Mouse (Mus musculus) fat pad, adult 2 months (tissue): Measurements from ENCODE around the gene Zfp593.

ENCODE experiments used
- DNase-seq: peaks from one replicate; pipeline ENCODE4 v3.0.0-alpha.2; 2011; ENCODE audit warnings: low read depth, low spot score; ENCODE audit errors: extremely low read depth

The Zfp593 gene

DNA sequence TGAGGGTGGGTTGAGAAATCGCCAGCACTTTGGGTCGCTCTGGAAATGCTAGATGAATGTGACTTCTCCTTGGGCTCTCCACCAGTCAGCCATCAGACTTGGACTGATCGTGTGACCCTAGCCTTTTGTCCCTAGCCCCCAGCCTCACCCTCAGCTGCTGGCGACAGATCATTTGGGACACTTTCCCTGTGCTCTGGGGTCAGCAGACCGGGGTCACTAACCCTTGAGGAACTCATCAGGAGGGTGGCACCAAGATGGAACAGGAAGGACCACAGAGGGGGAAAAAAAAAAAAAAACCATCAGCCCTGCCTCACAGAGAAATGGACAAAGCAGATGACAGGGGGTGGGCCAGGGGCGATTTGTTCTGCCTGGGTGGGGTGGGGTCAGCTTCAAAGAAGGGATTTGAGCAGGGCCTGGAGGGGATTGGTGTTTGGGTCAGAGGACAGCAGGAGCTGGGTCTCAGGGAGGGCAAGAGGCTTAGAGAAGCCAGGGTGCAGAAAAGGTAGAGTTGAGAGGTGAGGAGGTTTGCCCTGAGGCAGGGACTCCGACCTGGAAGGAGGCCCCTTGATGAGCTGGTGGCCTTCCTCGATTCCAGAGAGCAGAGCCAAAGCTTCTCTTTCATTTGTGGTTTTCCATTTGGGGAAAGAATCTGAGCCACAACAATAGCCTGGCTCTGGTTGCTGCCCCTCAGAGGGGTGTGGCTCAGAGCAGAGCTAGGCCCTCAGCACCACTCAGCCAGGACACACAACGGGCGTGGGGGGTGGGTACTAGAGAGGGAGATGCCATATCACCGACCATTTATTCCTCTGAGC lies 12.0 kb upstream of the Zfp593 start:
- DNase-seq = no peak

DNA sequence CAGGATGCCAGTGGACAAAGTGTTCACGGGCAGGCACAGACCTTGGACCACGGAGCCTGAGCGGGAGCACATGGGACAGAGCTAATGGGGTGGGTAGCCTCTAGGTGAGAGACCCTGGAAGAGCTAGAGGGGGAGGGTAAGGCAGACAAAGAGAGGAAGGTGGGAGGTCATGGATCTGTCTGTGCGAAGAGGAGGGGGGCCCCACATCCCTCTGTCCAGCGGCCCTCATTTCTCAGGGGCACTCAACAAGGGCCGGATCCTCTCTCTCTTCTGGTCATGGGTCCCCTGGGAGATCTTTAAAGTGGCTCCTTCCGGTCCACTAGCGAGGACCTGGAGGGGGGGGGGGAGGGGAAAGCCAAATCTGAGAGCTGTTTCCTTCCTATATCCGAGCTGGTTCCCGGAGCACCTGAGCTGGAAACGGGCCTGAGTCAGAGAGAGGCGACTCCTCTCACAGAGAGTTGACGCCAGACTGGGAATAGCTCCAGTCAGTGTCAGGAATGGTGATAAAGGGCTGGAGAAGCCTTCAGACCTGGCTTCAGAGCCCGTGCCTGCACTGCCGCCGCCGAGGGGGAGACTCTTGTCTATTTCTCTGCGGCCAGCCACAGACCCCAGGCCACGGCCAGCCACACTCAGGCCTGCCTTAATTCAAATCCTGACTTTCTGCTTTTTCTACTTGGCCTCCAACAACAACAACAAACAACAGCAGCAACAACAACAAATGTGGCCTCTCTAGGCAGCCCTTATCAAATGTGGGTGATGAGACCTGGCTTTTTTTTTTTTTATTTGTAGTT lies 11.2 kb upstream of the Zfp593 start:
- no peak for DNase-seq

DNA sequence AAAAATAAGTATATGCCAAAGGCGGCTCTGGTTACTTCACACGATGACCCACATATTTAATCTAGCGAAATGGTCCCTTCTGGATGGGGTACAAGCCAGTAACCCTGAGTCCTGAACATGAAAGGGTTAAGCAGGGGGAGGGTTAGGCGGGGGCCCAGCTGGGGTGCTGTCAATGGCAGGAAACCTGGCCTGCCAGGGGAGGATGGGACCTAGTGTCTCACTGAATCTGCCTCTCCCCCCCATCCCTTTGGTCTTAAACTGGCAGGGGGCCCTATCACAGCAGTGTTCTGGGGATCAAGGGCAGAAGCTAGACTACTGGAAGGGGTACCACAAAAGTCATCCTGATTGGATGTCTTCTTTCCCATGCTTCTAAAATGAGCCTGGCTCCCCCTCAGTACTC lies 10.5 kb upstream of the Zfp593 start:
- DNase-seq = no peak

DNA sequence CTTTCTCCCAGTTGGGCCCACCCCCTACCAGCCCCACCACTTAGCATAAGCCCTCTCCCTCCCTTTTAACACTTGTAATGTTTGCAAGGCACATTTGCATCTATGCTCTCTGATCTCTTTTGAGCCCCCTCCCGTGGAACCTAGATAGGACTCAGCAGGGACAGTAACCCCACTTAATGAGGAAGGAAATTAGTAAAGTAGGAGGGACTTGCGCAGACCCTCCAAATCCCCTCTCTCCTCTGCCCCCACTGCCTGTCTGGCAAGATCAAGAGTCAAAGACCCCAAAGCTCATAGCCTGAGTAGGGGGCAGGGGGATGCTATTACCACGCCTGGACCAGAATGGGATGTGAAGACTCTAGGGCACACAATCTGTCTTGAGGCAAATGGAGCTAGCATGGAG lies 9.4 kb upstream of the Zfp593 start:
- DNase-seq = no peak

DNA sequence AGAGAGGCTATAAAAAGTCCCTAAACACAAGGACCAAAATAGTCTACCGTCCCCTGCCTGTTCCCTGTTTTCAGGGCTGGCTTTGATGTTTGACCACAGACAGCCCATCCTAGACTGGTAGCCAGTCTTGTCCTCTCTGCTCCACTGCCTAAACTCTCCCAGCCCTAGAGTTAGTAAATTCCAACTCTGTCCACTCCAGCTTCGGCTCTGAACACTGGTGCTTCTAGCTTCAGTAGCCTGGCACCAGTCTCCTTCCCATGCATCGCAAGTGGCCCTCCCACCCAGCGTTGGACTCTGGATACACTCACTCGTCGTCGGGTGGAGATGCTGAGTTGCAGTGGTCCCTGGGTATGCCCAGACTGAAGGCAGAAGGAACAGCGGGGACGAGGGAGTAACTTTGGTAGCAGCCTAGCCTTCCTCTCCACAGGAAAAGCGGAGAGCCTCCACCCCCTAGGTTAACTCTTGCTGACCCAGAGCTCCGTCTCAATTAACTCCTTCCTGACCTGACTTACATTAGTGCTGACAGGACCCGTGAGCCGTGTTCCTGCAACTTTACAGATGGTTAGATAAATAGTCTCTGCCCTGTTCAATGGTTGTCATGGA lies 8.4 kb upstream of the Zfp593 start, which contains the start of gene Grrp1:
Gene Grrp1, minus strand, starts transcription at position 385 of the 603 bp plus-strand sequence.
- no peak for DNase-seq

DNA sequence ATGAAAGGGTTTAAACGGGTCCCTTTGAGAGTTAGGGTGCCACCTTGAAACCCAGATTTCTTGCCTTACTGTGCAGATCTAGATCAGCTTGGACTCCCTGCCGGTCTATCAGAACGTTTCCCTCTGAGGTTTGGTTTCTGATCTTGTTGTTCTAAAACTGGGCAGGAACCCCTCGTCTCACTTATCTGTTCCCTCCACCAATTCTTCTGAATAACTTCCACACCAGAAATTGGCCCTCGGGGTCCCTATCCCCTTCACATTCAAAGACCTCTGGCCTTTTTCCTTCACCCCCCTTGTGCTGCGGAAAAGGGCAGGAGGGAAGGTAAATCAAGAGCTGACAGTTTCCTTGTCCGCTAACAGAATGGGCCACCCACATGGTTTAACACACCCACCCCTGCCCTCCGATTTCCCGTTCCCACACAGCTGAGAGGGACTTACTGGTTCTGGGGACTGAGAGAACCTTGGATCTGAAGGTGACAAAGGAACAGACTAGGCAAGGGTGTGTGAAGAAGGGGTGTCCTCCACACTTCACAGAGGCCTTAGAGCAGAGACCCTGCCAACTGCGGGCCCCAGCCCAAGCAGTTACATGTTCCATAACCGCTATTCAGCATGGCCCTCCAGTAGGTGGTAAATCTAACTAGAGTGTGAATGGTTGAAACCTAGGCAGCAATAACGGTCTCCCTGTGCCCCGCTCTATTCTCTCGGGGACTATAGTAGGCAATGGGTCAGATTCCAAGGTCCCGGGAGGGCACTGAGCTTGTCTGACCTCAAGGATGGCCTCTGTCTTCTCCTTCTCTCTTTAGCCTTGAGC lies 7.7 kb upstream of the Zfp593 start:
- no peak for DNase-seq

DNA sequence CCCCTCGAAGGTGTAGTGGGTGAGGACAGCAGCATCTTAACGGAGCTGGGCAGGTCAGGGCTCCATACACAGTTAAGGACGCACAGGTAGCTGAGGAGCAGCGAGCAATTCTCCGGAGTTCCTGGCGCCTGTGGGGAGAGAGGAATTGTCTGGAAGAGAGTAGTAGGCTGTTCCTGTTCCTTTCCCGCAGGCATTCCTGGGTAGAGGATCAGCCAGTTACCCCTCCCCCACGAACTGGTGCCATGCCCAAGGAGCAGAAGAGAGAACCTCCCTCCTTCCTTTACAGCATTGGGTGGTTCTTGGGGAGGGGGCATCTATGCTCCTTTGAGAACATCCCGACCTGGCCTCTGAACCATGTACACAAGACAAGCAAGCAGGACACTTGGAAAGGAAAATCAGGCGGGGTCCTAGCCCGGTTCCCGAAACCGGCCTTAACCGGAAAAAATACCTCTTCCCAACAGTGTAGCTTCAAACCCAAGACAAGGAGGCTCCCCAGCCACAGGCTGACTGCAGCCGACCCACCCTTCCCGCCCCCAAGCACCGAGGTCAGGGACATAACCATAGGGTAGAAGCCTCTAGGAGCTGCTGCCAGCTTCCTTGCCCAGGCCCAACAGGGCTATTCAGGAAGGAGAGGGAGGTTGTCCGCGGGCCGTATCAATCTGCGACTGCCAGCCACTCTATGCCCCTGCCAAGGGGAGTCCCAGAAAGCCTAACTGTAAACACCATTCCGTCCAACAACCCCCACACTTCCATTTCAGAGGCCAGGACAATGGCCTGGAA lies 6.9 kb upstream of the Zfp593 start:
- no peak for DNase-seq

DNA sequence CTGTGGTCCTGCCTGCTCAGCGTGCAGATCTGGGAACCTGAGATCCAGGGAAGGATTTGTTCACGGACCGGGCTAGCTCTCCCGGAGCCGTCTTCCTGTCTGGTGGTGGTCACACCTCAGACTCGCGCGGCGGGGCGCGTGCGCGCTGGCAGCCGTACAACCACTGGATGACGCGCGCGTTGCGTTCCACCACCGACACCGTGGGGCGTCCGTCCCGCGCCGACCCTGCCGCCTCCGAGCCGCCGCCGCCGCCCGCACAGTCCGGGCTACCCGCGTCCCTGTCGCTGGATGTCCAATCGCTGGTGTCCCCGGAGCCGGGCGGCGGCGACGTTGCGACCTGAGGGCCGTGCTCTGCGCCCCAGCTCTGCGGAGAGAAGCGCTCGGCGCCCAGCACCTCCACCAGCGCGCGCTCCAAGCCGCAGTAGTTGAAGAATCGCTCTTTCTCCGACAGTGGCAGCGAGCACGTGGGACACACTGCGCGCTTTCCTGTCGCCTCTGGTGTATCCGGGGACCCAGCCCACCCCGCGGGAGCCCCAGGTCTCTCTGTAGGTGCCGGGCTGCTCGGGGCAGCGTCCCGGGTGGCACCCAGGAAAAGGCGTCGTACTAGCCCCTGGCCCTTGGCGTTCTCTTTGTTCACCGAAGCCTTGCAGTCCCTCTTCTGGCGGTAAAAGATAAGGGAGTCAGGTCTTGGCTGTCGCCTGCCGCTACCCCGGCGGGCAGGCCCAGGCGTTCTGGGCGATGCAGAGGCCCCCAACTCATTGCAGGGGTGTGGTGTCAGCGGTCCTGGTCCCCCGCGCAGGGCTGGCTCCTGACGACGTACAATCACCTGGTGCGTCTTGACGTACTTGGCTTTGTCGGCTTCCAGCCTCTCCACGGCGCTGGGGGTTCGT lies 6.1 kb upstream of the Zfp593 start:
- no peak for DNase-seq

DNA sequence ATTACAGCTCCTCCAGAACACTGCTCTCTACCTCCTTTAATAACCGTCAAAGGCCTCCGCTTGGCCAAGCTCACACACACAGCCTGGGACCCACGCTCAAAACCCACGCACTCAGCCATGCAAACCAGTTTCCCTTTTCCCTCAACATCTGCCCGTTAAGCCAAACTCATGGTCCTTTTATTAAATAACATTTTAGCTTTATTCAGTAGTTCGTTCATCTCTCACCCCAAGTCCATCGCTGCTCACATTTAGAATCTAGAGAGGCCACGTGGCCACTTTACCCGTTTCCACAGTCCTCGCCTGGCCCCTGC lies 5.5 kb upstream of the Zfp593 start:
- no peak for DNase-seq

DNA sequence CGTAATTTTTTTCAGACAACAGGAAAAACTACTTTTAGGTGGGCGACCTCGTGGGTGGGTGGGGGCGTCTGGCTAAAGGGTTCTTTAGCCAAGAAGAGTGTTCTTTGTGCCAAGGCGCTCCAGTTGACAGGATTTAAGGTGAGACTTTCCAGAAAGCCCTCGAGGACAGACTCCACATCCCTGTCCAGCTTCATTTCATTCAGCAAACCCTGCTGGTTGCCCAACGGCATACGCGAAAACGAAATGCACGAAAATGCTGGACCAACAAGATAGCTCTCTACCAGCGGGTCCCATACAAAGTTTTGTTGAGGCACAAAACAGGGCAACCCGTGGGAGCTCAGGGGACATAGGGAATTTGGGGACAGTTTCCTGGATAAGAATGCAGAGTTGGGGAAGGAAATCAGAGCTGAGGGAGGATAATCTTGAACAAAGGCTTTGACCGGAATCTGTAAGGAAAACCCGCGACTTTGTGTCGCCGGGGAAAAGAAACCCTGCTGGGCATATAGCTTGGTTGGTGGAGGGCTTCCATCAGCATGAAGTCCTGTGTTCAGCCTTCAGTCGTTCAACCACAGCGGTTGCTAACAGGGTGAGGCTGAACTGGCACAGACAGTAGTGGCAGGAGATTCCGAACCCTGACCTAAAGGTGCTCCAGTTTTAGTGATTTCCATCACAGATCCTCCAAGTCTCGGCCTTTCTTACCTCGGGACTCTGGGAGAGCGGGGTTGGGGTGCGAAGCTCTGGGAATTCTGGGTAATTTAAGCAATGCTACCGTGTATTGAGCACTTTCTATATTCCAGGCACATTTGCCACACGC lies 4.9 kb upstream of the Zfp593 start:
- no peak for DNase-seq

DNA sequence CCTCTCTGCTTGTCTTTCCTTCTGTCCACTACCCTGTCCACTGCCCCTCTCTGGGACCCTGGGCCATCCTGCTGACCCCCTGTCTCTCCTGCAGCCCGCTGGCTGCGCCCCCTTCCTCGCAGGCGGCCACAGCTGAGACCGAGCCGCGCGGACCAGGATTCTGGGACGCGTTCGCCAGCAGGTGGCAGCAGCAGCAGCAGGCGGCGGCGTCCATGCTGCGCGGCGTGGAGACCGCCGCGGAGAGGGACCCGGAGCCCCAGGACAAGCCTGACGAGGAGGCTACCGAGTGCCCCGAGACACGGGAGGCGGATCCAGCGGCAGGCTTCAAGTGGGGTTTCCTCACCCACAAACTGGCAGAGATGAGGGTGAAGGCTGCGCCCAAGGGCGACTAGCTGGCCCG lies 4.3 kb upstream of the Zfp593 start:
- DNase-seq = no peak

DNA sequence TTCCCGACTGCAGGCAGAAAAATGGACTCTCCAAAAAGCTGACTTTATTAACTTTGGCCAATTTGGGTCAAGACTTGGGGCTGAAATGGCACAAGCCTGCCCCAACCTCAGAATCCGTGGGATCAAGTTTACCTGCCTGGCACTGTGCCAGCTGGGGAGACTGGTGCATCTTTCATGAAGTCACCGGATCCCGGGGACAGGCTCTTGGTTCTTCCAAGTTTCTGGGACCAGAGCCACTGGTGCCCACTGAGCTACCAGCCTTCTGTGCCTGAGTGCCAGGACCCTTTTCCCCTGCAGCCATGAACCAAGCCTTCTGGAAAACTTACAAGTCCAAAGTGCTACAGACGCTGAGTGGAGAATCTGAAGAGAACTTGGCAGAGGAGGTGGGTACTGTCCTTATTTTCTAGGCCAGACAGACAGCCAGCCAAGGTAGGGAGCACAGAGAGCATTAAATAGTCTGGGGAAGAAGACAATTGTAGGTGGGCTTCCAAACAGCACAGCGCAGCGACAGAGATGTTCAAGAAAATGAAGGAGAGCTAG lies 1.4 kb upstream of the Zfp593 start, which contains the start of gene Gm30191:
Gene Gm30191, plus strand, starts transcription at position 217 of the 540 bp plus-strand sequence.
- no peak for DNase-seq

DNA sequence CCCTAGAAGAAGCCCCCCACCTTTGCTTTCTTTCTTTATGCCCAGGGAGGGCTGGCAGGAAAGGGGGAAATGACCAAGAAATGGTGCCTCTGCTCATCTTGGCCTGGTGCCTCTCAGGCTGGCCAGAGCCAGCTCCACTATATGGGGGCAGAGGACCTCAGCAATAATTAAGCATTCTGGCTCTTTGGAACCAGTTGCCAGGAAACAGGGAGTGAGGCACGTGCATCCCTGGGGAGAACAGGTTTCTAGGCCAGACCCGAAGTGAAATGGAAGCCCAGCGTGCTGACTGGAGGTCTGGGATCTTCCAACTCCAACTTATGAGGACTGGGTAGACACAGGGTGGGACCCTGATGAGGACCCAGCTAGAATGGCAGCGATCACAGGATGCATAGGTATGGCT lies 864 bp upstream of the Zfp593 start:
- DNase-seq = no peak

DNA sequence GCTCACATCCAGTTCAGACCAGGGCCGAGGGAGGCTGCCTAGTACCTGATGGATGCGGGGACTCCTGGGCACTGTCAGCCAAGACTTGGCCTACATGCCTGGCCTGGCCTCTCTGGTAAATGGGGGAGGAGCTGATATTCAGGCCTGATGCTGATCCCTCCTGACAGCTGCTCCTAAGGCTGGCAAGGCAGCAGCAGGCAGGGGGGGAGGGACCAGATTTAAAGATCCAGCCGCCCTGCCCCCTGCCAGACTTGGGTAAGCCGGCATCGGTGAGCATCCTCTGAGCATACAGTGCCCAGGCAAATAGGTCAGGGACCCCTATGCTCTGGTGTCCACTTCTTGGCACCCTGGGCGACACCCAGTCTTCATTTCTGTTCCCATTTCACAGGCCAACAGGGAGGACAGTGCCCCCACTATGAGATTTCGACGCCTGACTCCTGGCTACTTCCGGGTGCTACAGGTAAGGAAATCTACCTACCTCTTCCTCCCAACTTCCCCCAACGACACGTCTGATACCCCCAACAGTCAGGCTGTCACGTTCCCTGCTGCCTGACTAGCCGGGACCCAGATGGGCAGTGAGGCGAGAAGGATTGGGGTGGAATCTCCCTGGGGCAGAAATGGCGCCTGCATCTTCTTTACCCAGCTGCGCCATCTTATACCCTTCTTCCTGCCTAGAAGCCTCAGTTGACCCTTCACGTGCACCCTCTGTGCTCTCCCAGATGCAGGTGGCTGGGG lies 1.7 kb downstream of the Zfp593 start, which contains the start of gene E130218I03Rik:
Gene E130218I03Rik, plus strand, starts transcription at position 147 of the 735 bp plus-strand sequence.
- no peak for DNase-seq

DNA sequence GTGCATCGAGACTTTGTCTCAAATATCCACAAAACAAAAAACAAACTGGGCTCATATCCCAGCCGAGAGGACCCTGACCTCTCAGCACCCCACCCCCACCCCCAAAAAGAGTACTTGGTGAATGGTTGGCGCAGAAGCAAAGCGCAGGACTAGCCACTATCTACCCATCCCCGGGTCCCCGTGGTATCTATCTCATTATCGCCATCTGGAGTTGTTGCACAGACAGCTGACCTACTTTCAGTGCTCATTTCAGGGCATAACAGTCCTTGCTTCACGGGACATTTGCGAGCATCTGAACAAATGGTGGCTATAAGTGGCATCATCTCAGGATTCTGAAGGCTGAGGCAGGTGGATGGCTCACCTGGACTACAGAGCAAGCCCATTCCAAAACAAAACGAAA lies 6.7 kb downstream of the Zfp593 start:
- DNase-seq = no peak

DNA sequence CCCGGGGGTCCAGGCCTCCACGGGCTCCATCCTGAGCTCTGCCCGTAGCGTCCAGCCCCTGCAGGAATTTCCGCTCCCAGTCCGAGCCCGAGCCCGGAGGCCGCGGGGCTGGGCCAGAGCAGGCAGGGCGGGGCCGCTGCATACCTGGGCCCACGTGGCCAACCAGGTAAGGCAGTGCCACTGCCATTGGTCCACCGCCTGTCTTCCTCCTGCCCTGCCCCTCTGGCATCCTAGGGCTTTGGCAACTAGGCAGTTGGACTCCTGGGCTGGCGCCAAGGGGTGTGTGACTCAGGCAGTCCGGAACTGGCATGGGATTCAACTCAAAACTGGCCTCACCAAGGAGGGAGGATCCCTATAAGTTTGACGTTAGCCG lies 7.1 kb downstream of the Zfp593 start, which contains the start of gene Cnksr1:
Gene Cnksr1, minus strand, starts transcription at position 121 of the 373 bp plus-strand sequence.
- DNase-seq = peak; percentile 68

DNA sequence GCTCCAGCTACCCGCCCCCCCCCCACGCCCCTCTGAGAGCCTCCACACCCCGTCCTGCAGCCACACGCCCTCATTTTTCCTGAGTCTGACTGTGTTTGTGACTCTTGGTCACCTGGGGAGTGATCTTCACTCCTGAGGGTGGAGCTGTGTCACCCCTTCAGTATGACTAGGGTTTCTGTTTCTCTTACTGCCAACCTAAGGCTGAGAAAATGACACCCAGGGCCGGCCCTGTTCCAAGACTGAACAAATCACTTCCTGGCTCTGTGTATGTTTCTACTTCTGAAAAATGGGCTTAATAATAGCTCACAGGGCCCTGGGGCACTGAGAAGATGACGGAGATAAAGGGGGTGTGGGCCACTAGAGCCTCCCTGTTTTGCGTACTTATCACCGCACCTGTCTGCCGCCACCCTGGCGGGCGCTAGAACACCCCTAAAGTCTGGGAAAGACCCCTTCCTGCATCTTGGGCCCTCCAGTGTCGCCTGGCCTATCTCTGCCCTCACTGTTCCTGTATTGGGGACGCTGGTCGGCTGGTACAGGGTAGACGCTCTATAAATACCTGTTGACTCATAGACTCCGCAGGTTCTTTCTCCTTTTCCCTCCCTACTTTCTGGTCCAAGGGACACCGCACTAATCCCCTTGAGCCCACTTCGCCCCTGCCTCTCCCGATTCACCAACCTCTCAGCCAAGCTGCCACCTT lies 7.7 kb downstream of the Zfp593 start:
- DNase-seq = no peak
